Mouse (Mus musculus) CH12.LX (cell line): Measurements from ENCODE around the gene Map3k14. TPM values are rescaled to one million over a fixed set of nuclear protein-coding genes. Genes with fewer than 3 reads are reported as not detected.

ENCODE experiments used
- DNase-seq: peaks from one replicate; pipeline ENCODE4 v3.0.0-alpha.2; 2013; ENCODE audit errors: extremely low read depth
- H3K27ac ChIP-seq: 2 replicates; pipeline ENCODE4 v1.5.1; 2012; ENCODE audit warnings: low read depth, mild to moderate bottlenecking, control low read depth, moderate library complexity; ENCODE audit not compliant: insufficient read depth
- H3K27me3 ChIP-seq: replicated peaks from 2 replicates; pipeline ENCODE3; 2012; ENCODE audit warnings: inconsistent platforms
- H3K36me3 ChIP-seq, 2 experiments: replicated peaks in 1 of 2; 2 replicates each; pipeline versions ENCODE3 to v1.6.1; 2012; ENCODE audit warnings: inconsistent platforms in 1 of 2, low read length in 1 of 2, mild to moderate bottlenecking in 1 of 2, mixed read lengths in 1 of 2, moderate library complexity in 1 of 2; ENCODE audit not compliant: control insufficient read depth in 1 of 2, insufficient read depth in 1 of 2
- H3K4me1 ChIP-seq, 2 experiments: 2 replicates each; pipeline ENCODE4 v1.6.1; 2012; ENCODE audit warnings: inconsistent platforms in 1 of 2, moderate library complexity in 1 of 2; ENCODE audit not compliant: insufficient read depth in 2 of 2, control insufficient read depth in 1 of 2
- H3K4me2 ChIP-seq: 2 replicates; pipeline ENCODE4 v1.6.1; 2012; ENCODE audit warnings: low read depth, mild to moderate bottlenecking, control low read depth; ENCODE audit not compliant: poor library complexity, insufficient read depth, severe bottlenecking
- H3K4me3 ChIP-seq, 3 experiments: fragments of 150-350 bp in 1 of 3; sonication (generic) in 1 of 3; replicated peaks in 1 of 3; 2 replicates each; pipeline versions ENCODE3 to v1.5.1; 2011 to 2012; ENCODE audit warnings: low read depth in 2 of 3, low read length in 2 of 3, mild to moderate bottlenecking in 2 of 3, moderate library complexity in 2 of 3, control low read depth in 1 of 3, improper control_type of control experiment in 1 of 3, inconsistent platforms in 1 of 3, mixed read lengths in 1 of 3; ENCODE audit not compliant: poor library complexity in 1 of 3
- H3K79me2 ChIP-seq: replicated peaks from 2 replicates; pipeline ENCODE4 v1.6.1; 2012; ENCODE audit warnings: mild to moderate bottlenecking, moderate library complexity; ENCODE audit not compliant: control insufficient read depth, poor library complexity, insufficient read depth, severe bottlenecking; ENCODE audit errors: extremely low read depth
- H3K9ac ChIP-seq: 2 replicates; pipeline ENCODE4 v1.6.1; 2012; ENCODE audit warnings: low read depth, mild to moderate bottlenecking, control low read depth, moderate library complexity; ENCODE audit not compliant: insufficient read depth
- H3K9me3 ChIP-seq: replicated peaks from 2 replicates; pipeline ENCODE3; 2012; ENCODE audit warnings: low read length, inconsistent platforms, mixed read lengths
- BHLHE40 ChIP-seq: IDR thresholded peaks from 2 replicates; pipeline ENCODE4 v1.6.1; 2011; ENCODE audit warnings: mild to moderate bottlenecking, low read depth, low read length, improper control_type of control experiment
- CTCF ChIP-seq, 2 experiments: IDR thresholded peaks in 1 of 2; conservative IDR thresholded peaks in 1 of 2; 2 replicates each; pipeline ENCODE4 v1.5.1; 2011 to 2012; ENCODE audit warnings: low read depth in 2 of 2, low read length in 2 of 2, improper control_type of control experiment in 1 of 2, inconsistent platforms in 1 of 2, mild to moderate bottlenecking in 1 of 2, moderate library complexity in 1 of 2
- E2F4 ChIP-seq: IDR thresholded peaks from 2 replicates; pipeline ENCODE4 v1.6.1; 2011; ENCODE audit warnings: low read depth, low read length, improper control_type of control experiment; ENCODE audit not compliant: insufficient replicate concordance
- ELF1 ChIP-seq: IDR thresholded peaks from 2 replicates; pipeline ENCODE4 v1.6.1; 2014; ENCODE audit warnings: low read depth, mild to moderate bottlenecking, inconsistent platforms, low read length, improper control_type of control experiment
- ETS1 ChIP-seq: conservative IDR thresholded peaks from 2 replicates; pipeline ENCODE4 v1.6.1; 2012; ENCODE audit warnings: low read depth, mild to moderate bottlenecking, inconsistent platforms, low read length, improper control_type of control experiment, moderate library complexity
- HCFC1 ChIP-seq: IDR thresholded peaks from 2 replicates; pipeline ENCODE4 v1.6.1; 2012; ENCODE audit warnings: low read depth, mild to moderate bottlenecking, inconsistent platforms, low read length, improper control_type of control experiment
- IRF4 ChIP-seq: IDR thresholded peaks from 2 replicates; pipeline ENCODE4 v1.6.1; 2014; ENCODE audit warnings: low read depth, mild to moderate bottlenecking, inconsistent platforms, low read length, improper control_type of control experiment
- JUN ChIP-seq: IDR thresholded peaks from 2 replicates; pipeline ENCODE4 v1.6.1; 2011; ENCODE audit warnings: low read depth, mild to moderate bottlenecking, low read length, improper control_type of control experiment, moderate library complexity; ENCODE audit not compliant: insufficient read depth
- MAX ChIP-seq: IDR thresholded peaks from 2 replicates; pipeline ENCODE4 v1.6.1; 2011; ENCODE audit warnings: low read length, improper control_type of control experiment
- MEF2A ChIP-seq: IDR thresholded peaks from 2 replicates; pipeline ENCODE4 v1.6.1; 2014; ENCODE audit warnings: low read depth, mild to moderate bottlenecking, inconsistent platforms, low read length, improper control_type of control experiment, borderline replicate concordance
- MXI1 ChIP-seq: IDR thresholded peaks from 2 replicates; pipeline ENCODE4 v1.6.1; 2011; ENCODE audit warnings: mild to moderate bottlenecking, low read depth, low read length, improper control_type of control experiment
- SIN3A ChIP-seq: IDR thresholded peaks from 2 replicates; pipeline ENCODE4 v1.6.1; 2012; ENCODE audit warnings: low read length, improper control_type of control experiment, inconsistent platforms
- TCF12 ChIP-seq: IDR thresholded peaks from 2 replicates; pipeline ENCODE4 v1.6.1; 2014; ENCODE audit warnings: low read depth, mild to moderate bottlenecking, inconsistent platforms, low read length, improper control_type of control experiment
- UBTF ChIP-seq: IDR thresholded peaks from 2 replicates; pipeline ENCODE4 v1.6.1; 2012; ENCODE audit warnings: low read depth, mild to moderate bottlenecking, inconsistent platforms, low read length, improper control_type of control experiment, moderate library complexity
- ZC3H11A ChIP-seq: IDR thresholded peaks from 2 replicates; pipeline ENCODE4 v1.6.1; 2012; ENCODE audit warnings: low read depth, mild to moderate bottlenecking, inconsistent platforms, low read length, improper control_type of control experiment
- ZKSCAN1 ChIP-seq: IDR thresholded peaks from 2 replicates; pipeline ENCODE4 v1.6.1; 2012; ENCODE audit warnings: low read depth, inconsistent platforms, low read length, improper control_type of control experiment, borderline replicate concordance
- ZNF384 ChIP-seq: IDR thresholded peaks from 2 replicates; pipeline ENCODE4 v1.6.1; 2012; ENCODE audit warnings: low read depth, low read length, improper control_type of control experiment, inconsistent platforms
- dilution Hi-C: fragments of 300-500 bp; cut with MboI; formaldehyde crosslinking; loops from 2 replicates; pipeline ENCODE4 v1.14.3; 2020; ENCODE audit warnings: low sequenced_read_pairs; ENCODE audit not compliant: extremely low pct_unique_long_range_greater_than_20kb, extremely low pct_ligation_motif_present
- in situ Hi-C: fragments of 300-500 bp; cut with MboI; formaldehyde crosslinking; loops from 3 replicates; pipeline ENCODE4 v1.14.3; 2019; ENCODE audit warnings: low sequenced_read_pairs, low pct_ligation_motif_present, low pct_unique_long_range_greater_than_20kb, mixed read lengths
- polyA plus RNA-seq: library from polyadenylated mRNA; unstranded; fragments of >175 nt; gene quantifications from 2 replicates; pipeline ENCODE4 v1.2.1, GENCODE M21; 2012; ENCODE audit warnings: low read depth; ENCODE audit not compliant: insufficient read length
- total RNA-seq, 2 experiments: library from RNA; depleted of rRNA; stranded (reverse); fragments of 300-350 nt in 1 of 2; fragments of >200 nt in 1 of 2; gene quantifications; 2 replicates each; pipeline ENCODE4 v1.2.3; 2012 to 2014

Map3k14 gene
- total and polyA plus RNA-seq, 3 experiments = 4.5 to 11.2 (median 9.9) TPM

- no peaks in the 10 kb centered on the region for H3K79me2 ChIP-seq
- dilution Hi-C loops (no loop called here), in situ Hi-C loops (no loop called here)
- H3K4me3 ChIP-seq = no peak overlapping the region
- peaks cover 92 to 96% of the 10 kb centered on the region in 2 experiments for H3K36me3 ChIP-seq
- peak; percentile 59 for TF ChIP-seq BHLHE40
- TF ChIP-seq ZC3H11A = no peak
- H3K27me3 ChIP-seq = no peaks in the 10 kb centered on the region
- no peak for DNase-seq
- no peak overlapping the region for H3K4me2 ChIP-seq
- H3K4me1 ChIP-seq = peaks cover 0 to 13% of the 10 kb centered on the region in 2 experiments; a peak in 2 of 4 replicates
- H3K27ac ChIP-seq = no peak overlapping the region
- no peak overlapping the region for H3K9ac ChIP-seq
- H3K9me3 ChIP-seq = no peaks in the 10 kb centered on the region
Observed at GRCm38 (mm10) chr11:103195656-103196055, 71.6 kb downstream of the Map3k14 start.

- no peak for TF ChIP-seq TCF12
- TF ChIP-seq HCFC1 = no peak
- no peak for TF ChIP-seq IRF4
- no peak for TF ChIP-seq SIN3A
- TF ChIP-seq MEF2A = no peak
- no peak for TF ChIP-seq ZNF384
- TF ChIP-seq ZKSCAN1 = no peak
- TF ChIP-seq MXI1 = no peak
- TF ChIP-seq ELF1 = no peak
- TF ChIP-seq MAX = no peak
- TF ChIP-seq UBTF = no peak
- no peak for TF ChIP-seq JUN
- TF ChIP-seq CTCF (conservative IDR thresholded peaks at IDR 0.05 in 1 of 2, IDR thresholded peaks at IDR 0.05 in 1 of 2; ENCODE audit: low read depth in 2 of 2, low read length in 2 of 2) = no peak
- no peak for TF ChIP-seq ETS1
- no peak for TF ChIP-seq E2F4
- TF ChIP-seq, all 38 proteins: peak for 0
- H3K27ac ChIP-seq = no peak overlapping the region
- no peaks in the 10 kb centered on the region for H3K9me3 ChIP-seq
- no peak overlapping the region for H3K9ac ChIP-seq
- no peak for DNase-seq
- H3K36me3 ChIP-seq = peaks cover 96 to 100% of the 10 kb centered on the region in 2 experiments
- no peak overlapping the region for H3K4me2 ChIP-seq
- no peak overlapping the region for H3K4me3 ChIP-seq
- H3K27me3 ChIP-seq = no peaks in the 10 kb centered on the region
- H3K4me1 ChIP-seq = peaks cover 0 to 13% of the 10 kb centered on the region in 2 experiments; a peak in 2 of 4 replicates
- in situ Hi-C loops (no loop called here), dilution Hi-C loops (no loop called here)
- H3K79me2 ChIP-seq = no peaks in the 10 kb centered on the region
Observed at GRCm38 (mm10) chr11:103195236-103195635, 72.0 kb downstream of the Map3k14 start.
